Mouse (Mus musculus): Measurements from ENCODE around the gene Wasf3. TPM values are rescaled to one million over a fixed set of nuclear protein-coding genes. Genes with fewer than 3 reads are reported as not detected.
"Not testable (repeated sequence)": the region's sequence is repeated elsewhere in the genome, so short reads cannot be mapped to it uniquely, and the experiment has no call there.

Wasf3 gene
- polyA plus RNA-seq, 1 experiment from 2014 or later, result 10.3 TPM

DNA sequence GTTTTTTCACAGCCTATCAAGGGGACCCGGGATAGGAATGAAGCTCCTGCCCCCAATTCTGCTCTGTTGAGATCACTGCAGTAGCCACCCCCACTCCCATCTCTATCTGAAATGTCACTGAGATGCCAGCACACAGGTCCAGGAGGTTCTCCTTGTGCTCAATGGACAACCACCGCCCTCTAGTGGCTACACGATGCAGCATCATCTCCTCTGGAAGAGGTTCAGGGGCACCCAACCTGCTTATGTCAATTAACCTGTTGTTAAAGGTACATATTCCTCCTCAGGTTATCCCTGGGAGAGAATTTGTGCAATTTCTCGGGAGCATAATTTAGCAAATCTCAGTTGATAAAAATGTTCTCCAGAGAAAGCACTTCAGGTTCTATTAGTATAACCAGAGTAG lies 104.2 kb downstream of the Wasf3 start:
- not testable (repeated sequence) for H3K4me1 ChIP-seq (replicated peaks; ENCODE audit: control insufficient read depth, insufficient read depth, low read length); ATAC-seq (ENCODE audit: low FRiP score); H3K27ac ChIP-seq; H3K27me3 ChIP-seq (ENCODE audit: control insufficient read depth, insufficient read depth, low read length); H3K9me3 ChIP-seq (ENCODE audit: control insufficient read depth, low read length); DNase-seq (ENCODE audit: low spot score); H3K4me3 ChIP-seq (replicated peaks; ENCODE audit: low read length); H3K36me3 ChIP-seq (replicated peaks; ENCODE audit: control insufficient read depth, insufficient read depth); H3K9ac ChIP-seq; H3K4me2 ChIP-seq (replicated peaks)
- WGBS, result 14% methylated on average over 3 of the region's 4 CpGs

- no CpG with 5 or more reads among the region's 5 CpGs for WGBS
- H3K9ac ChIP-seq; ATAC-seq (ENCODE audit: low FRiP score); H3K27me3 ChIP-seq (ENCODE audit: control insufficient read depth, insufficient read depth, low read length); H3K9me3 ChIP-seq (ENCODE audit: control insufficient read depth, low read length); H3K4me2 ChIP-seq (replicated peaks); H3K36me3 ChIP-seq (replicated peaks; ENCODE audit: control insufficient read depth, insufficient read depth); H3K4me1 ChIP-seq (replicated peaks; ENCODE audit: control insufficient read depth, insufficient read depth, low read length); H3K4me3 ChIP-seq (replicated peaks; ENCODE audit: low read length); H3K27ac ChIP-seq; DNase-seq (ENCODE audit: low spot score): not testable (repeated sequence)
These were observed 106.3 kb downstream of the Wasf3 start, which contains the start of gene Gm6370 for GRCm38 (mm10) chr5:146491063-146491462. Gm6370 (plus strand) TSS chr5:146491363.

DNA sequence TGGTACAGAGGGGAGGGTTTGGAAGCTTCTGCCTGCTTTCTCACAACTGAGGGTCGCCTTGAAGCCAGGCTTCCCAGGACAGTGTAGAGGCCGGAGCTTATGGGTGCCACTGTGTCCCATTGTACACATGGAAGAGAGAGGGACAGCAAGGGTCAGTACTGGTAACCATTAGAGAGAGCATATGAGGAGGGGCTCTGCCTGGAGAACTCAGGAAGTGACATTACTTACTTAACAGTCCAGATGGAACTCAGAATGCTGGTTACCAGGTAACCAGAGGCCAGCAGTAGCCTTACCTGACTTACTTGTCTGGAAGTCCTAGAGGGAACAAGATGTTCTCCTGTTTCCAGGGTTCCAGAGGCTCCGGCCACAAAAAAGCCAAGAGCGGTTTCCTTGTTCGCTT lies 117.3 kb downstream of the Wasf3 start, which contains the start of gene 4930449I24Rik:
4930449I24Rik (plus strand) TSS at position 301 of the 400 bp plus-strand sequence.
- ATAC-seq (ENCODE audit: low FRiP score); H3K27me3 ChIP-seq (ENCODE audit: control insufficient read depth, insufficient read depth, low read length); H3K4me2 ChIP-seq (replicated peaks); H3K4me1 ChIP-seq (replicated peaks; ENCODE audit: control insufficient read depth, insufficient read depth, low read length); H3K9ac ChIP-seq; H3K9me3 ChIP-seq (ENCODE audit: control insufficient read depth, low read length); H3K27ac ChIP-seq; H3K36me3 ChIP-seq (replicated peaks; ENCODE audit: control insufficient read depth, insufficient read depth); DNase-seq (ENCODE audit: low spot score); H3K4me3 ChIP-seq (replicated peaks; ENCODE audit: low read length): not testable (repeated sequence)
- WGBS, result no CpG with 5 or more reads among the region's 5 CpGs

DNA sequence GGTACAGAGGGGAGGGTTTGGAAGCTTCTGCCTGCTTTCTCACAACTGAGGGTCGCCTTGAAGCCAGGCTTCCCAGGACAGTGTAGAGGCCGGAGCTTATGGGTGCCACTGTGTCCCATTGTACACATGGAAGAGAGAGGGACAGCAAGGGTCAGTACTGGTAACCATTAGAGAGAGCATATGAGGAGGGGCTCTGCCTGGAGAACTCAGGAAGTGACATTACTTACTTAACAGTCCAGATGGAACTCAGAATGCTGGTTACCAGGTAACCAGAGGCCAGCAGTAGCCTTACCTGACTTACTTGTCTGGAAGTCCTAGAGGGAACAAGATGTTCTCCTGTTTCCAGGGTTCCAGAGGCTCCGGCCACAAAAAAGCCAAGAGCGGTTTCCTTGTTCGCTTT lies 129.0 kb downstream of the Wasf3 start, which contains the start of gene Gm3402:
Gm3402 (plus strand) TSS at position 301 of the 400 bp plus-strand sequence.
- not testable (repeated sequence) for H3K27ac ChIP-seq; H3K9me3 ChIP-seq (ENCODE audit: control insufficient read depth, low read length); ATAC-seq (ENCODE audit: low FRiP score); H3K9ac ChIP-seq; H3K4me2 ChIP-seq (replicated peaks); DNase-seq (ENCODE audit: low spot score); H3K36me3 ChIP-seq (replicated peaks; ENCODE audit: control insufficient read depth, insufficient read depth); H3K27me3 ChIP-seq (ENCODE audit: control insufficient read depth, insufficient read depth, low read length); H3K4me3 ChIP-seq (replicated peaks; ENCODE audit: low read length); H3K4me1 ChIP-seq (replicated peaks; ENCODE audit: control insufficient read depth, insufficient read depth, low read length)
- no CpG with 5 or more reads among the region's 5 CpGs for WGBS

Other genes with a start within 250 kb of the Wasf3 start
- gene Gm5565, start 224.4 kb upstream of the Wasf3 start, polyA plus RNA-seq (2014; fragmentation: Nextera tagmentation; extraction: Ambion mirVana), result not detected in 2 replicates
- not detected in 2 replicates for gene Gm6309, start 214.3 kb upstream of the Wasf3 start, polyA plus RNA-seq (2014; fragmentation: Nextera tagmentation; extraction: Ambion mirVana)
- gene 1700001J03Rik, start 199.7 kb upstream of the Wasf3 start, polyA plus RNA-seq (2014; fragmentation: Nextera tagmentation; extraction: Ambion mirVana), result 0.68 TPM in 1 of 2 replicates, not detected in the other
- gene Rnf6, start 163.4 kb upstream of the Wasf3 start, polyA plus RNA-seq (2014; fragmentation: Nextera tagmentation; extraction: Ambion mirVana), result 22.2 and 22.6 TPM in 2 replicates
- 25.7 and 31.6 TPM in 2 replicates for gene Cdk8, start 153.8 kb upstream of the Wasf3 start, polyA plus RNA-seq (2014; fragmentation: Nextera tagmentation; extraction: Ambion mirVana)
- not detected in 2 replicates for gene Gm6408, start 97.0 kb downstream of the Wasf3 start, polyA plus RNA-seq (2014; fragmentation: Nextera tagmentation; extraction: Ambion mirVana)
- gene Gm6370, start 106.4 kb downstream of the Wasf3 start, polyA plus RNA-seq (2014; fragmentation: Nextera tagmentation; extraction: Ambion mirVana), result not detected in 2 replicates
- not detected in 2 replicates for gene 4930449I24Rik, start 117.4 kb downstream of the Wasf3 start, polyA plus RNA-seq (2014; fragmentation: Nextera tagmentation; extraction: Ambion mirVana)
- gene Gm3402, start 129.1 kb downstream of the Wasf3 start, polyA plus RNA-seq (2014; fragmentation: Nextera tagmentation; extraction: Ambion mirVana), result not detected in 2 replicates
- gene Gm3404, start 140.8 kb downstream of the Wasf3 start, polyA plus RNA-seq (2014; fragmentation: Nextera tagmentation; extraction: Ambion mirVana), result not detected in 2 replicates
- not detected in 2 replicates for gene Gm3409, start 152.7 kb downstream of the Wasf3 start, polyA plus RNA-seq (2014; fragmentation: Nextera tagmentation; extraction: Ambion mirVana)
- not detected in 2 replicates for gene Gm3415, start 171.2 kb downstream of the Wasf3 start, polyA plus RNA-seq (2014; fragmentation: Nextera tagmentation; extraction: Ambion mirVana)
- 17.5 and 27.3 TPM in 2 replicates for gene Gpr12, start 200.3 kb downstream of the Wasf3 start, polyA plus RNA-seq (2014; fragmentation: Nextera tagmentation; extraction: Ambion mirVana)

Data from hindbrain, embryonic 14.5 days (tissue).